ENCODE assay signal across 15 mouse cellular contexts in the genomic region with DNA sequence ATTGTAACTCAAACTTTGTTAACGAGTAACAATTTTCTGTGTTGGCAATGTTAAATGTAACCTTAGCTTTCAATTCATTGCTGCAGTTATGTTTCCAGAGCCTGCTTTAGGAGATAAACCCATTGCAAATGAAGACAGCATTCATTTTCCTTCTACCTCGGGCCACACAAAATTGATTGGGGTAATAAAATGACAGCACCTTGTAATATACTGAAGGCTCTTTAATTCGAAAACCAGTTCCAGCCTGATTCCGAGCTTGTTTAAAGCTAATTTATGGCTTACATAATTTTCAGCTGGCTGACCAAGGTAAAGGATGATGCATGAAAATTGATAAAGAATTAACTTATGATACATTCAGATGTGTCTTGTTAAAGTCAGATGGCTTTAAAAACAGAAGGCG.
"Had no signal": no experiment of that assay in that cellular context is flagged by ENCODE, and none has a peak within 500 bp of the region (broad histone marks: within the 10 kb centered on the region; RNA-seq: fewer than 3 reads in every experiment).

No protein-coding gene starts in this region.

- ATAC-seq: liver, embryonic 12.5 days; midbrain, embryonic 16.5 days had no signal

- DNase-seq: lung, adult 18-20 months; lung, embryonic 14.5 days; lung, postnatal 10 days; lung, postnatal 4 days; right cerebral cortex, postnatal 14 days; spleen, adult 18-20 months; thymus, adult 18-20 months; thymus, postnatal 14 days; thymus, postnatal 36 days had no signal

- H3K9ac ChIP-seq: liver, embryonic 12.5 days; liver, embryonic 14.5 days; lung, embryonic 14.5 days; midbrain, embryonic 12.5 days had no signal

- H3K4me1 ChIP-seq: liver, embryonic 12.5 days; midbrain, embryonic 10.5 days; midbrain, embryonic 12.5 days had no signal

- H3K4me2 ChIP-seq: liver, embryonic 12.5 days; lung, embryonic 14.5 days; midbrain, embryonic 12.5 days had no signal

- H3K27ac ChIP-seq: liver, embryonic 12.5 days; liver, embryonic 14.5 days; midbrain, embryonic 10.5 days; midbrain, embryonic 12.5 days had no signal

- H3K4me3 ChIP-seq: liver, embryonic 12.5 days; midbrain, embryonic 10.5 days; midbrain, embryonic 12.5 days; myocyte had no signal

- H3K9me3 ChIP-seq: liver, embryonic 12.5 days; midbrain, embryonic 10.5 days; midbrain, embryonic 12.5 days had no signal

- H3K27me3 ChIP-seq: liver, embryonic 12.5 days; midbrain, embryonic 12.5 days had no signal
